Mouse (Mus musculus) hindbrain, embryonic 15.5 days (tissue): Measurements from ENCODE around the gene Lnx1. TPM values are rescaled to one million over a fixed set of nuclear protein-coding genes. Genes with fewer than 3 reads are reported as not detected.

Experiments used
- ATAC-seq: fragments of 200-750 bp; cut with Nextera tagmentation; 2 replicates; pipeline ENCODE4 v1.8.0; 2017; ENCODE audit warnings: low read depth, moderate number of reproducible peaks, moderate TSS enrichment; ENCODE audit not compliant: low FRiP score
- H3K27ac ChIP-seq: fragments of 300-500 bp; sonication (generic); replicated peaks from 2 replicates; pipeline ENCODE4 v1.5.1; 2015; ENCODE audit warnings: mild to moderate bottlenecking, inconsistent platforms
- H3K27me3 ChIP-seq: fragments of 300-500 bp; sonication (generic); 2 replicates; pipeline ENCODE4 v1.6.1; 2015; ENCODE audit warnings: control low read depth, inconsistent platforms
- H3K36me3 ChIP-seq: fragments of 300-500 bp; sonication (generic); 2 replicates; pipeline ENCODE4 v1.6.1; 2015; ENCODE audit warnings: control low read depth, inconsistent platforms
- H3K4me1 ChIP-seq: fragments of 300-500 bp; sonication (generic); replicated peaks from 2 replicates; pipeline ENCODE4 v1.6.1; 2015; ENCODE audit warnings: control low read depth, inconsistent platforms
- H3K4me2 ChIP-seq: fragments of 300-500 bp; sonication (generic); 2 replicates; pipeline ENCODE4 v1.6.1; 2015; ENCODE audit warnings: moderate library complexity, mild to moderate bottlenecking, inconsistent platforms
- H3K4me3 ChIP-seq: fragments of 300-500 bp; sonication (generic); 2 replicates; pipeline ENCODE4 v1.5.1; 2015; ENCODE audit warnings: mild to moderate bottlenecking, inconsistent platforms
- H3K9ac ChIP-seq: fragments of 300-500 bp; sonication (generic); 2 replicates; pipeline ENCODE4 v1.6.1; 2015; ENCODE audit warnings: inconsistent platforms
- H3K9me3 ChIP-seq: fragments of 300-500 bp; sonication (generic); 2 replicates; pipeline ENCODE4 v1.6.1; 2016; ENCODE audit warnings: control low read depth, inconsistent platforms
- WGBS: fragments of 180-500 bp; shearing (Covaris S2); methylation state at CpG from one replicate; pipeline ENCODE4 v1.1.7; 2015; 5-methylcytosine and 5-hydroxymethylcytosine counted together
- polyA plus RNA-seq: library from polyadenylated mRNA; unstranded; fragments of >200 nt; fragmentation: Nextera tagmentation; extraction: Ambion mirVana; gene quantifications from 2 replicates; pipeline ENCODE4 v1.2.1, GENCODE M21; 2015

The Lnx1 gene
- polyA plus RNA-seq, 1 experiment from 2014 or later, result 11.7 TPM

GRCm38 (mm10) chr5:74693836-74694235 is 8.9 kb downstream of the Lnx1 start:
- no peak overlapping the region for H3K4me3 ChIP-seq
- no peaks in the 10 kb centered on the region for H3K36me3 ChIP-seq
- WGBS, result 85% methylated on average over 2 of the region's 2 CpGs
- no peak overlapping the region for H3K9ac ChIP-seq
- no peaks in the 10 kb centered on the region for H3K27me3 ChIP-seq
- no peaks in the 10 kb centered on the region for H3K4me1 ChIP-seq
- H3K4me2 ChIP-seq, result no peak overlapping the region
- H3K27ac ChIP-seq, result no peak overlapping the region
- no peaks in the 10 kb centered on the region for H3K9me3 ChIP-seq
- no peak for ATAC-seq

- no peaks in the 10 kb centered on the region for H3K36me3 ChIP-seq
- ATAC-seq, result no peak
- no peaks in the 10 kb centered on the region for H3K27me3 ChIP-seq
- H3K4me3 ChIP-seq, result no peak overlapping the region
- no peak overlapping the region for H3K27ac ChIP-seq
- no peak overlapping the region for H3K4me2 ChIP-seq
- H3K9me3 ChIP-seq, result no peaks in the 10 kb centered on the region
- WGBS, result 84% methylated on average over 6 of the region's 6 CpGs
- no peaks in the 10 kb centered on the region for H3K4me1 ChIP-seq
- H3K9ac ChIP-seq, result no peak overlapping the region
Observed at GRCm38 (mm10) chr5:74692411-74693090, 10.2 kb downstream of the Lnx1 start.

- no peaks in the 10 kb centered on the region for H3K36me3 ChIP-seq
- H3K9ac ChIP-seq, result no peak overlapping the region
- H3K4me3 ChIP-seq, result no peak overlapping the region
- no peak for ATAC-seq
- H3K4me2 ChIP-seq, result no peak overlapping the region
- no peaks in the 10 kb centered on the region for H3K27me3 ChIP-seq
- H3K4me1 ChIP-seq, result no peaks in the 10 kb centered on the region
- WGBS, result 87% methylated on average over 2 of the region's 2 CpGs
- H3K27ac ChIP-seq, result no peak overlapping the region
- no peaks in the 10 kb centered on the region for H3K9me3 ChIP-seq
Observed at GRCm38 (mm10) chr5:74688822-74689221, 13.9 kb downstream of the Lnx1 start.

GRCm38 (mm10) chr5:74684944-74685343 is 17.8 kb downstream of the Lnx1 start:
- Histone ChIP-seq H3K4me3 (no peak overlapping the region), H3K27ac (no peak overlapping the region), H3K27me3 (no peaks in the 10 kb centered on the region), H3K4me2 (no peak overlapping the region), H3K9me3 (no peaks in the 10 kb centered on the region), H3K4me1 (no peaks in the 10 kb centered on the region), H3K9ac (no peak overlapping the region), H3K36me3 (no peaks in the 10 kb centered on the region)
- whole genome bisulfite sequencing, result 89% methylated on average over 5 of the region's 5 CpGs
- no peak for ATAC-seq

- H3K9ac ChIP-seq, result no peak overlapping the region
- H3K4me3 ChIP-seq, result no peak overlapping the region
- no peaks in the 10 kb centered on the region for H3K36me3 ChIP-seq
- no peak for ATAC-seq
- H3K4me2 ChIP-seq, result no peak overlapping the region
- no peak overlapping the region for H3K27ac ChIP-seq
- whole genome bisulfite sequencing, result 86% methylated on average over 2 of the region's 2 CpGs
- H3K9me3 ChIP-seq, result no peaks in the 10 kb centered on the region
- no peaks in the 10 kb centered on the region for H3K27me3 ChIP-seq
- no peaks in the 10 kb centered on the region for H3K4me1 ChIP-seq
Observed at GRCm38 (mm10) chr5:74683832-74684231, 18.9 kb downstream of the Lnx1 start.

- no peak overlapping the region for H3K4me2 ChIP-seq
- no peak overlapping the region for H3K4me3 ChIP-seq
- no peaks in the 10 kb centered on the region for H3K36me3 ChIP-seq
- peaks cover 7% of the 10 kb centered on the region for H3K4me1 ChIP-seq
- H3K9me3 ChIP-seq, result no peaks in the 10 kb centered on the region
- ATAC-seq, result no peak
- no peak overlapping the region for H3K9ac ChIP-seq
- WGBS, result 100% methylated on average over 1 of the region's 1 CpGs
- no peak overlapping the region for H3K27ac ChIP-seq
- H3K27me3 ChIP-seq, result no peaks in the 10 kb centered on the region
Observed at GRCm38 (mm10) chr5:74682735-74683134, 20.0 kb downstream of the Lnx1 start.

GRCm38 (mm10) chr5:74679631-74680030 is 23.1 kb downstream of the Lnx1 start:
- ATAC-seq, result no peak
- peaks cover 19% of the 10 kb centered on the region for H3K4me1 ChIP-seq
- H3K4me3 ChIP-seq, result no peak overlapping the region
- H3K9ac ChIP-seq, result no peak overlapping the region
- H3K9me3 ChIP-seq, result no peaks in the 10 kb centered on the region
- no peaks in the 10 kb centered on the region for H3K27me3 ChIP-seq
- H3K27ac ChIP-seq, result no peak overlapping the region
- 89% methylated on average over 7 of the region's 7 CpGs for WGBS
- no peaks in the 10 kb centered on the region for H3K36me3 ChIP-seq
- no peak overlapping the region for H3K4me2 ChIP-seq

GRCm38 (mm10) chr5:74678693-74679092 is 24.0 kb downstream of the Lnx1 start:
- Histone ChIP-seq H3K36me3 (no peaks in the 10 kb centered on the region), H3K4me2 (no peak overlapping the region), H3K27me3 (no peaks in the 10 kb centered on the region), H3K27ac (0 out of 2 replicates have a peak overlapping the region, but pooled peaks have one; percentile 84), H3K4me1 (peaks cover 19% of the 10 kb centered on the region), H3K9ac (no peak overlapping the region), H3K4me3 (no peak overlapping the region), H3K9me3 (no peaks in the 10 kb centered on the region)
- ATAC-seq, result no peak
- 91% methylated on average over 5 of the region's 5 CpGs for whole genome bisulfite sequencing

- Histone ChIP-seq H3K4me3 (peak overlapping the region; percentile 35), H3K4me1 (peaks cover 19% of the 10 kb centered on the region), H3K9ac (peak overlapping the region; percentile 32), H3K27me3 (no peaks in the 10 kb centered on the region), H3K4me2 (peak overlapping the region; percentile 47), H3K27ac (peak overlapping the region; percentile 84), H3K36me3 (no peaks in the 10 kb centered on the region), H3K9me3 (no peaks in the 10 kb centered on the region)
- peak; percentile 98 for ATAC-seq
- 39% methylated on average over 19 of the region's 19 CpGs for WGBS
Observed at GRCm38 (mm10) chr5:74677399-74678338, 25.0 kb downstream of the Lnx1 start.

GRCm38 (mm10) chr5:74672556-74672955 is 30.2 kb downstream of the Lnx1 start:
- peaks cover 11% of the 10 kb centered on the region for H3K4me1 ChIP-seq
- H3K4me2 ChIP-seq, result no peak overlapping the region
- H3K4me3 ChIP-seq, result no peak overlapping the region
- H3K27ac ChIP-seq, result no peak overlapping the region
- no peaks in the 10 kb centered on the region for H3K27me3 ChIP-seq
- no peak overlapping the region for H3K9ac ChIP-seq
- no peaks in the 10 kb centered on the region for H3K9me3 ChIP-seq
- WGBS, result 90% methylated on average over 5 of the region's 5 CpGs
- H3K36me3 ChIP-seq, result no peaks in the 10 kb centered on the region
- ATAC-seq, result no peak

- no peak overlapping the region for H3K27ac ChIP-seq
- no peaks in the 10 kb centered on the region for H3K36me3 ChIP-seq
- no peaks in the 10 kb centered on the region for H3K27me3 ChIP-seq
- ATAC-seq, result no peak
- no peak overlapping the region for H3K9ac ChIP-seq
- 87% methylated on average over 3 of the region's 3 CpGs for WGBS
- H3K4me1 ChIP-seq, result peaks cover 5% of the 10 kb centered on the region
- no peak overlapping the region for H3K4me3 ChIP-seq
- H3K4me2 ChIP-seq, result no peak overlapping the region
- no peaks in the 10 kb centered on the region for H3K9me3 ChIP-seq
Observed at GRCm38 (mm10) chr5:74670877-74671276, 31.8 kb downstream of the Lnx1 start.

- Histone ChIP-seq H3K27me3 (no peaks in the 10 kb centered on the region), H3K4me1 (no peaks in the 10 kb centered on the region), H3K9me3 (no peaks in the 10 kb centered on the region), H3K9ac (no peak overlapping the region), H3K4me2 (no peak overlapping the region), H3K36me3 (no peaks in the 10 kb centered on the region), H3K4me3 (no peak overlapping the region), H3K27ac (no peak overlapping the region)
- ATAC-seq, result no peak
- WGBS, result 89% methylated on average over 6 of the region's 6 CpGs
Observed at GRCm38 (mm10) chr5:74669925-74670324, 32.8 kb downstream of the Lnx1 start.
